Mouse (Mus musculus) brain, embryonic 14.5 days (tissue): ENCODE measurements around the gene N4bp3.

ENCODE experiments used
- CTCF ChIP-seq: fragments of 200-500 bp; IDR thresholded peaks from 2 replicates; pipeline ENCODE4 v1.5.1; 2012; ENCODE audit warnings: inconsistent platforms, mild to moderate bottlenecking, moderate library complexity, borderline replicate concordance; ENCODE audit not compliant: insufficient read depth, insufficient read length; ENCODE audit errors: extremely low read depth
- POLR2A ChIP-seq: fragments of 200-500 bp; IDR thresholded peaks from 2 replicates; pipeline ENCODE4 v1.6.1; 2012; ENCODE audit warnings: mild to moderate bottlenecking, inconsistent platforms, borderline replicate concordance; ENCODE audit not compliant: poor library complexity, insufficient read depth, insufficient read length, severe bottlenecking; ENCODE audit errors: extremely low read depth

- TF ChIP-seq POLR2A, result no peak
- no peak for TF ChIP-seq CTCF
These were observed 6.4 kb downstream of the N4bp3 start for GRCm38 (mm10) chr11:51644217-51644616.
